Mouse (Mus musculus): ENCODE measurements at regions not wholly inside any gene's neighbourhood (a gene's known extent, or its start where the extent isn't known, plus 50 kb on each side); places are given as distances from the start of the nearest gene placed in this dataset.

DNA sequence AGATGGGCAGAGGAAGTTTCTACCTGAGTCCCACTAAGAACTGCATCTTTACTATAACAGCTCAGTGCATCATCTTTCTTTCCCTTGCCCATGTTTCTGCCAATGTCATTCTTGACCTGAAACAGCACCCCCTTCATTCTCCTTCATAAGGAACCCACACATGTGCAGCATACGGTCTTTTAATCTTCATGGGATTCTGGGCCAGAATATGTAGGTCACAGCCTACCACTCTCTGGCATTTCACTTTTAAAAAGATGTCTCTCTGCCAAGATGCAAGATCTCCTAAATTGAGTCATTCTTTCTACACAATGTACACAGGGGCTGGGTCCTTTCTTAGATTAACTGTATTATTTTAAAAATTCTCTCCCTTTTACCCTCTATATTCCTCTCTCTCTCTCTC, 223.2 kb downstream of the Twistnb start:
- Histone ChIP-seq H3K27ac (ENCODE audit: low read length) (no peak overlapping the region), H3K36me3 (ENCODE audit: control insufficient read depth, insufficient read depth) (no peaks in the 10 kb centered on the region), H3K9me3 (ENCODE audit: control insufficient read depth, low read length) (no peaks in the 10 kb centered on the region), H3K4me2 (ENCODE audit: low read length) (no peak overlapping the region), H3K9ac (replicated peaks; ENCODE audit: low read depth, low read length) (no peak overlapping the region), H3K4me3 (replicated peaks; ENCODE audit: low read length) (no peak overlapping the region), H3K4me1 (replicated peaks; ENCODE audit: control insufficient read depth, insufficient read depth, low read length) (no peaks in the 10 kb centered on the region), H3K27me3 (replicated peaks; ENCODE audit: control insufficient read depth, insufficient read depth, low read length) (no peaks in the 10 kb centered on the region)
- 90% methylated on average over 1 of the region's 1 CpGs for WGBS
- ATAC-seq = no peak

DNA sequence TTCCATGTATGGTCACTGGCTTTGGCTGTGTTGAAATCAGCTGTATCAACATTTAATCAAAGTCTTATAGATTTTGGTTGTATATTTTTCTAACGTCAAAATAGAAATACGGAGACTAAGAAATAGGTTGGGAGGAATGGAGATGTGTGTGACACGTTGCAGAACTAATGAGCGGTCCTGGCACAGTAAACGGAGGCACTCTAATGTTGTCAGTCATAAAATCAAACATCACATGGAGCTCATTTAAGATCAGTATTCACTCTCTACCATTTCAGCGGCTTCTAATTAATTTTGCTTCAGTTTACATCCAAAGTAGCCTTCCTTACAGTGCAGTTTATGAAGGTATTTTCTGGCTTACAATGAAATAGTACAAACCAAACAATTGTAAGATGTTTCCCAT, 246.1 kb downstream of the Twistnb start:
- no peak overlapping the region for H3K9ac ChIP-seq (replicated peaks; ENCODE audit: low read depth, low read length)

DNA sequence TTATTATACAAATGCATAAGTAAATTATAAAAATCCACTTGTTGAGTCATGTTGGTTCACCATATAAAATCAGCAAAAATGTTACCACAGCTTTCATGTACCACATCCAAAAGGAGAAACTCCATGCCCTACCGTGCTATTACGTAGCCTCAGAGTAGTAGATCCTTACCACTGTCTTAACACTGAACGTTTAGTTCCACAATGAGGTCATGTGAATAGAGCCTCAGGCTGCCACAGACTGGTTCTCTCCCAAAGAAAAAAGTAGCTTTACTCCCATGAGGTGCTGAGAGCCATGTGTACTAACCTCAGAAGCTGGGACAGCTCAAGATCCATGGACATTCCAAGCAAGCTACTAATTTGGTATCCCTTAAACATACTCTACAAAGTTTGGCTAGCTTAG, 235.4 kb upstream of the Ferd3l start:
- Histone ChIP-seq H3K4me1 (replicated peaks; ENCODE audit: control insufficient read depth, insufficient read depth, low read length) (no peaks in the 10 kb centered on the region), H3K27ac (ENCODE audit: low read length) (no peak overlapping the region), H3K9me3 (ENCODE audit: control insufficient read depth, low read length) (no peaks in the 10 kb centered on the region), H3K9ac (replicated peaks; ENCODE audit: low read depth, low read length) (no peak overlapping the region), H3K36me3 (ENCODE audit: control insufficient read depth, insufficient read depth) (no peaks in the 10 kb centered on the region), H3K4me2 (ENCODE audit: low read length) (no peak overlapping the region), H3K4me3 (replicated peaks; ENCODE audit: low read length) (no peak overlapping the region), H3K27me3 (replicated peaks; ENCODE audit: control insufficient read depth, insufficient read depth, low read length) (no peaks in the 10 kb centered on the region)
- no peak for ATAC-seq
- 86% methylated on average over 3 of the region's 3 CpGs for WGBS

More for the DNA sequence above, 246.1 kb downstream of the Twistnb start:
- H3K27me3 ChIP-seq (replicated peaks; ENCODE audit: control insufficient read depth, insufficient read depth, low read length) = no peaks in the 10 kb centered on the region
- no peaks in the 10 kb centered on the region for H3K9me3 ChIP-seq (ENCODE audit: control insufficient read depth, low read length)
- H3K4me2 ChIP-seq (ENCODE audit: low read length) = no peak overlapping the region
- H3K4me1 ChIP-seq (replicated peaks; ENCODE audit: control insufficient read depth, insufficient read depth, low read length) = no peaks in the 10 kb centered on the region
- no peak overlapping the region for H3K4me3 ChIP-seq (replicated peaks; ENCODE audit: low read length)
- 47% methylated on average over 6 of the region's 6 CpGs for WGBS
- H3K36me3 ChIP-seq (ENCODE audit: control insufficient read depth, insufficient read depth) = no peaks in the 10 kb centered on the region
- peak; percentile 70 for ATAC-seq
- no peak overlapping the region for H3K27ac ChIP-seq (ENCODE audit: low read length)

DNA sequence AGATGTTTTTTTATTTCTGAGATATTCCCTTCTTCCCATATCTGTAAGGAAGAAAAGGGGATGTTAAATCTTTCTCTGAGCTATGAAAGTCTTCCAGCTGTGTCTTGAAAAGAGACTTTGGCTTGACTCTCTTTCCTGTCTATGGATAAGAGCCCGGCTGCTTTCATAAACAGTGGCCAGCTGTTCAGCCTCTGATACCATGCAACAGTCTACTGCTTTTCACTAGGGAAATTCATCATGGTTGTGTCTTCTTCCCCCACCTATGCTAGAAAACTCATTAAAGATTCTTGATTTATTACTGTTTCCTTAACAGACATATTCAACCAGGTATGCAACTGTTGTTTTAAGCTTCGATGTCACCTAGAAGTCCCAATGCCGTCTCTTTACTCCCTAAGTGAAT, 213.8 kb upstream of the Ferd3l start:
- 78% methylated on average over 3 of the region's 3 CpGs for WGBS
- no peak for ATAC-seq
- H3K9me3 ChIP-seq (ENCODE audit: control insufficient read depth, low read length) = no peaks in the 10 kb centered on the region
- no peaks in the 10 kb centered on the region for H3K36me3 ChIP-seq (ENCODE audit: control insufficient read depth, insufficient read depth)
- no peak overlapping the region for H3K9ac ChIP-seq (replicated peaks; ENCODE audit: low read depth, low read length)
- no peak overlapping the region for H3K4me2 ChIP-seq (ENCODE audit: low read length)
- no peak overlapping the region for H3K4me3 ChIP-seq (replicated peaks; ENCODE audit: low read length)
- H3K4me1 ChIP-seq (replicated peaks; ENCODE audit: control insufficient read depth, insufficient read depth, low read length) = peaks cover 4% of the 10 kb centered on the region
- no peak overlapping the region for H3K27ac ChIP-seq (ENCODE audit: low read length)
- H3K27me3 ChIP-seq (replicated peaks; ENCODE audit: control insufficient read depth, insufficient read depth, low read length) = no peaks in the 10 kb centered on the region

DNA sequence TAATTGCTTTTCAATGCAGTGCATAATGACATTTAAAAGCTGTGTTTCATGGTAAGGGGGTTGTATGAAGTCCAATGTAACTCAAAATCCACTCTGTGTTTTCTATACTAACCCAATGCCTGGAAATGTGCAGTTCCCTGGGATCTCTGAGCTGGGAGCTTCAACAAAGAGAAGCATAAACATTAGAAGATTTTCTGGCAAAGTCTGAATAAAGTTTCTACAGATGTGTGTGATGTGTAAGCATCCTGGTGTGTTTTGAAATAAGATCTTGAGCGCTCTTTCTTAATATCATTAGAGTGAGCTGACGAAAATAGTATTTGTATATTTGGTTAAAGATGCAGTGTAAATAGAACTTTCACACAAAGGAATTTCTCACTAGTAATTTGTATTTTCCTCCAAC, 212.2 kb upstream of the Ferd3l start:
- no peak overlapping the region for H3K4me2 ChIP-seq (ENCODE audit: low read length)
- 84% methylated on average over 2 of the region's 2 CpGs for WGBS
- no peaks in the 10 kb centered on the region for H3K36me3 ChIP-seq (ENCODE audit: control insufficient read depth, insufficient read depth)

DNA sequence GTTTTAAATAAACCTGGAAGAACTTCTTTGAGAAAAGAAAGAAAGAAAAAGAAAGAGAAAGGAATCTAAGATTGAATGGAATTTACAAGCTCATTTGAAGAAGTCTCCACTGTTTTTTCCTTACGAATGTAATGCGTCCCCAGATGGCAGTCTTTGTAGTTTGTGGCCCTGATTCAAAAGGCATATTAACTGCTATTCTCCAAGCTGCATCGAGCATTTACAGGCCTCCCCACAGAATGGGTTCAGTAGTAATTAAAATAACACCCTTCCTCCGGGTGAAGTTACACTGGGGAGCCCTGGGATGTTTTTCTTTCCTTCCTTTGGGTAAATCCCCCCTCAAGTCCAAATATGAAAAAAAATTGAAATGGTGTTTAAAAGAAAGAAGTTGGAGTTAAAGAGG, 211.2 kb upstream of the Ferd3l start:
- Histone ChIP-seq H3K9me3 (ENCODE audit: control insufficient read depth, low read length) (no peaks in the 10 kb centered on the region), H3K4me1 (replicated peaks; ENCODE audit: control insufficient read depth, insufficient read depth, low read length) (peaks cover 4% of the 10 kb centered on the region), H3K4me2 (ENCODE audit: low read length) (no peak overlapping the region), H3K9ac (replicated peaks; ENCODE audit: low read depth, low read length) (no peak overlapping the region), H3K4me3 (replicated peaks; ENCODE audit: low read length) (no peak overlapping the region), H3K27ac (ENCODE audit: low read length) (no peak overlapping the region), H3K27me3 (replicated peaks; ENCODE audit: control insufficient read depth, insufficient read depth, low read length) (no peaks in the 10 kb centered on the region), H3K36me3 (ENCODE audit: control insufficient read depth, insufficient read depth) (no peaks in the 10 kb centered on the region)
- WGBS = 6% methylated on average over 4 of the region's 4 CpGs
- ATAC-seq = peak; percentile 79

More for the DNA sequence above, 212.2 kb upstream of the Ferd3l start:
- no peaks in the 10 kb centered on the region for H3K27me3 ChIP-seq (replicated peaks; ENCODE audit: control insufficient read depth, insufficient read depth, low read length)
- no peak overlapping the region for H3K4me3 ChIP-seq (replicated peaks; ENCODE audit: low read length)
- peaks cover 4% of the 10 kb centered on the region for H3K4me1 ChIP-seq (replicated peaks; ENCODE audit: control insufficient read depth, insufficient read depth, low read length)
- no peak overlapping the region for H3K9ac ChIP-seq (replicated peaks; ENCODE audit: low read depth, low read length)
- H3K27ac ChIP-seq (ENCODE audit: low read length) = no peak overlapping the region
- no peak for ATAC-seq
- H3K9me3 ChIP-seq (ENCODE audit: control insufficient read depth, low read length) = no peaks in the 10 kb centered on the region

DNA sequence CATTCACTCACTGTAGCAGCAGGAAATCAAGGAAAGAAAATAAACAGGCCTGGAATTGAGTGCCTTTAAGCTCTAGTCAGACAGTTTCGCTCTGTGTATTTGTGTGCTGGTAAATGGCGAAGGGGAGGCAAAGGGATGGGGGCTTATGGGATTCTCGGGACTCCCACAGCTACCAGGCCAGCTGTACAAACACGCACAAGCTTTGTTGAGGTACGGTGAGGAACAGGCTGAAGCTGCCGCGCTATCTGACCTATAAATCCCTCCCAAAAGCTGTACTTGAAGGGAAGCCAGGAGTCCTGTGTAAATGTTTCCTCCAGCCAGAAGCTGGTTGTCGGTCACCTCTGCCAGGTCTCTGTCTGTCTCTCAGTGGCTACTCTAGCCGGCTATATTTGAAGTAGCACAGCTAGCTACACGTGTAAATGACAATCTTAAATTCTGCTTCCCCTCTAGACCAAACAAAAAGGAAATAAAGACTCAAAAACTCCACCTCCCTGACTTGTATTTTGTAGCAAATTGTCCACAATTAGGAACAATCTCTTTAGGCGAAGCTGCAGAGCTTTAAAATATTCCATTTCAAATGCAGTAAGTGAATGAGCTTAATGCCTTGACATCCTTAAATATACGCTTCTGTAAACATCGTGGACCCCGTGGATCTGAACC, 210.5 kb upstream of the Ferd3l start:
- Histone ChIP-seq H3K4me1 (replicated peaks; ENCODE audit: control insufficient read depth, insufficient read depth, low read length) (peaks cover 4% of the 10 kb centered on the region), H3K4me3 (replicated peaks; ENCODE audit: low read length) (no peak overlapping the region), H3K27ac (ENCODE audit: low read length) (no peak overlapping the region), H3K9ac (replicated peaks; ENCODE audit: low read depth, low read length) (0 out of 2 replicates have a peak overlapping the region, but pooled peaks have one; percentile 3), H3K4me2 (ENCODE audit: low read length) (peak overlapping the region; percentile 36), H3K36me3 (ENCODE audit: control insufficient read depth, insufficient read depth) (no peaks in the 10 kb centered on the region), H3K27me3 (replicated peaks; ENCODE audit: control insufficient read depth, insufficient read depth, low read length) (no peaks in the 10 kb centered on the region), H3K9me3 (ENCODE audit: control insufficient read depth, low read length) (no peaks in the 10 kb centered on the region)
- 24% methylated on average over 14 of the region's 14 CpGs for WGBS
- peak; percentile 80 for ATAC-seq

DNA sequence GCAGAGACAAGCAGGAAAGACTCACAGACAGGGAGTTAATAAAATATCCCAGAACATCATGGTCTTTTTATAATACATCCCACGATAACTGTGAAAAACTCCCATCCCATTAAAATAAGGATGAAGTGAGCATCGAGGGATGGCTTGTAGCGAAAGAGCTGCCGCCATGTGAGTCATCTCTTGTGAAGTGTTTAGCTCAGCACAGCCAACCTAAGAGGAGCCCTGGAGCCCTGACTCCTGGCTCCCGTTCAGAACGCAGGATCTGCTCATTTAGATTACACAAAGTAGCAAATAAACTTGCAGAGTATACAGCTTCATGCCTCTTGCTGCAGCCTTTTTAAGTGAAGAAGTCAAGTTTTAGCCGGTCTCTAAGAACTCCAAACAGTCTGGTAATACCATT, 209.2 kb upstream of the Ferd3l start:
- no peak for ATAC-seq
- Histone ChIP-seq H3K36me3 (ENCODE audit: control insufficient read depth, insufficient read depth) (no peaks in the 10 kb centered on the region), H3K27ac (ENCODE audit: low read length) (no peak overlapping the region), H3K4me3 (replicated peaks; ENCODE audit: low read length) (no peak overlapping the region), H3K9me3 (ENCODE audit: control insufficient read depth, low read length) (no peaks in the 10 kb centered on the region), H3K4me2 (ENCODE audit: low read length) (no peak overlapping the region), H3K4me1 (replicated peaks; ENCODE audit: control insufficient read depth, insufficient read depth, low read length) (peaks cover 4% of the 10 kb centered on the region), H3K27me3 (replicated peaks; ENCODE audit: control insufficient read depth, insufficient read depth, low read length) (no peaks in the 10 kb centered on the region), H3K9ac (replicated peaks; ENCODE audit: low read depth, low read length) (no peak overlapping the region)
- WGBS = 61% methylated on average over 7 of the region's 7 CpGs

DNA sequence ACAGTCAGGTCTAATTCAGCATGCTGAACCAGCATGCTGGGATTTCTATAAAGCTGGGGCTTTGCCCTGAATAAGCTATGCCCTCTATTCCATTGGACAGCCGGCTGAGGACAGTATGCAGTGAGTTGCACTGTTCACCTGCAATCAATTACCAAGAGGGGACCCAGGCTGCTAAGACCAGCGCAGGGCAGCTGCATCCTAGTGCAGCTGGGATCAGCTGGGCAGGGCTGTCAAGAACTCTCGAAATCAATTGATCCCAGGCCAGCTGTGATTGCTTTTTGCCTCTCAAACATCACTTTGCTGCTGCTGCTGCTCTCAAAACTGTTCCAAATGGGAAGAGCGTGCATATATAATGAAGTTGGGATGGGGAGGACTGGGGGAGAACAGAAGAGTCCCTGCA, 196.3 kb upstream of the Ferd3l start:
- H3K36me3 ChIP-seq (ENCODE audit: control insufficient read depth, insufficient read depth) = no peaks in the 10 kb centered on the region
- H3K9me3 ChIP-seq (ENCODE audit: control insufficient read depth, low read length) = no peaks in the 10 kb centered on the region
- no peak overlapping the region for H3K4me2 ChIP-seq (ENCODE audit: low read length)
- no peak overlapping the region for H3K4me3 ChIP-seq (replicated peaks; ENCODE audit: low read length)
- WGBS = 60% methylated on average over 4 of the region's 4 CpGs
- H3K9ac ChIP-seq (replicated peaks; ENCODE audit: low read depth, low read length) = no peak overlapping the region
- 0 out of 2 replicates have a peak, but pooled peaks have one; percentile 52 for ATAC-seq
- H3K27ac ChIP-seq (ENCODE audit: low read length) = no peak overlapping the region
- no peaks in the 10 kb centered on the region for H3K4me1 ChIP-seq (replicated peaks; ENCODE audit: control insufficient read depth, insufficient read depth, low read length)
- no peaks in the 10 kb centered on the region for H3K27me3 ChIP-seq (replicated peaks; ENCODE audit: control insufficient read depth, insufficient read depth, low read length)

Measured in forebrain, embryonic 16.5 days (tissue).